ENCODE assay signal across 21 mouse cellular contexts in the genomic region with DNA sequence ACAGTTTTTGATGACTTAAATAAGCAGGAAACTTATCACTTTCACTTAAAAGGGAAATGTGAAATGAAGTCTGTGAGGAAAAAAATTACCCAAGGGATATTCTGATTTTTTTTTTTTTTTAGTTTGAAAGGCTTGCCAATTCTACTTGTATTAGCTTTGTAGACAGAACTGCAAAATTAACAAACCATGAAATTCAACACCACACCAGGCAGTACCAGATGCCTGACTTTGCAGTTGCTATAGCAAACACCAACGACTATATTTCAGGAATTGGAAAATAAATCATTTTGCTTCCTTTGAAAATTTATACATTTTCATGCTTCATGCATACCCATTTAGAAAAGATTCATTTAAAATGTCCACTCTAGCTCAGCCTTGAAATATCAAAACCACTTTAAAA.
A peak's percentile ranks its signal among the peaks of the same experiment; 100 is the strongest.
DNase-seq lines count a peak whose midpoint lies in the region; ATAC-seq and TF ChIP-seq lines count a peak whose summit lies in the region.
"Had no signal": no experiment of that assay in that cellular context is flagged by ENCODE, and none has a peak within 500 bp of the region (broad histone marks: within the 10 kb centered on the region; RNA-seq: fewer than 3 reads in every experiment).

No protein-coding gene starts in this region.

- WGBS in midbrain, embryonic 14.5 days: 53% methylated on average over 1 of the region's 1 CpGs
- WGBS in midbrain, embryonic 11.5 days: 60% methylated on average over 1 of the region's 1 CpGs

- no peak for TF ChIP-seq POLR2A in brain, embryonic 14.5 days (IDR thresholded peaks at IDR 0.05; ENCODE audit: borderline replicate concordance, extremely low read depth, insufficient read depth, insufficient read length, poor library complexity, severe bottlenecking)

- H3K9me3 ChIP-seq in midbrain, embryonic 14.5 days (ENCODE audit: control insufficient read depth, low read length): no peaks in the 10 kb centered on the region
- no peaks in the 10 kb centered on the region for H3K9me3 ChIP-seq in midbrain, embryonic 11.5 days (ENCODE audit: control insufficient read depth, low read length)
- H3K9me3 ChIP-seq: forebrain, embryonic 12.5 days; heart, embryonic 15.5 days; hindbrain, embryonic 13.5 days; limb, embryonic 13.5 days; liver, embryonic 12.5 days; midbrain, embryonic 10.5 days; neural tube, embryonic 12.5 days had no signal

- DNase-seq in frontal cortex, postnatal 25 days (ENCODE audit: low spot score in 2 of 2): no peak
- peak; percentile 2 for DNase-seq in midbrain, embryonic 14.5 days
- no peak for DNase-seq in midbrain, embryonic 11.5 days (ENCODE audit: low spot score, missing footprints)
- DNase-seq in brain, embryonic 14.5 days (ENCODE audit: low read depth): peak; percentile 51
- DNase-seq in layer of hippocampus, adult 9-10 months (ENCODE audit: low spot score): peak; percentile 22
- DNase-seq: adrenal gland, postnatal 25 days; cerebellum, adult 11-12 months; cerebellum, postnatal 10 days; heart, postnatal 36 days; kidney, adult 11 months; lung, adult 18-20 months; lung, postnatal 10 days had no signal

- ATAC-seq in frontal cortex, adult (ENCODE audit: low TSS enrichment): peak; percentile 85
- no peak for ATAC-seq in midbrain, embryonic 14.5 days (ENCODE audit: low FRiP score, low TSS enrichment)
- no peak for ATAC-seq in midbrain, embryonic 11.5 days (ENCODE audit: low FRiP score)
- ATAC-seq in granulocyte monocyte progenitor cell, adult 5-6 weeks (replicated peaks; ENCODE audit: poor library complexity, severe bottlenecking): no peak
- ATAC-seq: liver, embryonic 12.5 days had no signal

- H3K4me2 ChIP-seq in midbrain, embryonic 14.5 days (ENCODE audit: low read length): no peak overlapping the region
- no peak overlapping the region for H3K4me2 ChIP-seq in midbrain, embryonic 11.5 days
- H3K4me2 ChIP-seq: forebrain, embryonic 12.5 days; heart, embryonic 15.5 days; hindbrain, embryonic 13.5 days; limb, embryonic 13.5 days; liver, embryonic 12.5 days; neural tube, embryonic 12.5 days had no signal

- no peak for TF ChIP-seq CTCF in brain, embryonic 14.5 days (IDR thresholded peaks at IDR 0.05; ENCODE audit: borderline replicate concordance, extremely low read depth, insufficient read depth, insufficient read length)

- H3K9ac ChIP-seq in midbrain, embryonic 14.5 days (replicated peaks; ENCODE audit: low read length): no peak overlapping the region
- no peak overlapping the region for H3K9ac ChIP-seq in midbrain, embryonic 11.5 days (ENCODE audit: low read length)
- H3K9ac ChIP-seq: forebrain, embryonic 12.5 days; heart, embryonic 15.5 days; hindbrain, embryonic 13.5 days; limb, embryonic 13.5 days; liver, embryonic 12.5 days; neural tube, embryonic 12.5 days had no signal

- H3K27ac ChIP-seq in midbrain, embryonic 14.5 days (replicated peaks; ENCODE audit: low read depth, low read length): no peak overlapping the region
- no peak overlapping the region for H3K27ac ChIP-seq in midbrain, embryonic 11.5 days (ENCODE audit: low read depth, low read length)
- H3K27ac ChIP-seq: forebrain, embryonic 12.5 days; heart, embryonic 15.5 days; hindbrain, embryonic 13.5 days; limb, embryonic 13.5 days; liver, embryonic 12.5 days; midbrain, embryonic 10.5 days; neural tube, embryonic 12.5 days had no signal

- no peaks in the 10 kb centered on the region for H3K4me1 ChIP-seq in midbrain, embryonic 14.5 days (ENCODE audit: control insufficient read depth, insufficient read depth, low read length)
- H3K4me1 ChIP-seq in midbrain, embryonic 11.5 days (ENCODE audit: control insufficient read depth, insufficient read depth, low read length): no peaks in the 10 kb centered on the region
- H3K4me1 ChIP-seq: forebrain, embryonic 12.5 days; heart, embryonic 15.5 days; hindbrain, embryonic 13.5 days; limb, embryonic 13.5 days; liver, embryonic 12.5 days; midbrain, embryonic 10.5 days; neural tube, embryonic 12.5 days had no signal

- no peaks in the 10 kb centered on the region for H3K36me3 ChIP-seq in midbrain, embryonic 14.5 days (ENCODE audit: control insufficient read depth, insufficient read depth, low read length)
- H3K36me3 ChIP-seq in midbrain, embryonic 11.5 days (ENCODE audit: control insufficient read depth, insufficient read depth, low read length): no peaks in the 10 kb centered on the region
- H3K36me3 ChIP-seq: forebrain, embryonic 12.5 days; heart, embryonic 15.5 days; hindbrain, embryonic 13.5 days; limb, embryonic 13.5 days; liver, embryonic 12.5 days; midbrain, embryonic 10.5 days; neural tube, embryonic 12.5 days had no signal

- H3K27me3 ChIP-seq in midbrain, embryonic 14.5 days (ENCODE audit: control insufficient read depth, insufficient read depth, low read length): no peaks in the 10 kb centered on the region
- H3K27me3 ChIP-seq in midbrain, embryonic 11.5 days (ENCODE audit: control insufficient read depth, insufficient read depth, low read length): no peaks in the 10 kb centered on the region
- H3K27me3 ChIP-seq: forebrain, embryonic 12.5 days; heart, embryonic 15.5 days; hindbrain, embryonic 13.5 days; limb, embryonic 13.5 days; liver, embryonic 12.5 days; neural tube, embryonic 12.5 days had no signal

- no peak overlapping the region for H3K4me3 ChIP-seq in midbrain, embryonic 14.5 days (replicated peaks; ENCODE audit: low read depth, low read length)
- no peak overlapping the region for H3K4me3 ChIP-seq in midbrain, embryonic 11.5 days (ENCODE audit: low read depth, low read length)
- H3K4me3 ChIP-seq: forebrain, embryonic 12.5 days; heart, embryonic 15.5 days; hindbrain, embryonic 13.5 days; limb, embryonic 13.5 days; liver, embryonic 12.5 days; midbrain, embryonic 10.5 days; neural tube, embryonic 12.5 days had no signal

Comparison
In these comparisons a context has a peak if more than half of its experiments do, and no peak if none do; other contexts are left out.
1. DNase-seq: peak in midbrain, embryonic 14.5 days (single experiment), brain, embryonic 14.5 days (single experiment) and layer of hippocampus, adult 9-10 months (single experiment); none in frontal cortex, postnatal 25 days (0 of 2) and midbrain, embryonic 11.5 days (single experiment).